Mouse (Mus musculus): ENCODE data around the gene Tmem251.

The Tmem251 gene

GRCm38 (mm10) chr12:102710851-102711375 is 32.6 kb upstream of the Tmem251 start:
- no peak for DNase-seq (ENCODE audit: low spot score in 2 of 2)

- DNase-seq (ENCODE audit: low spot score in 2 of 2), result no peak
Observed at GRCm38 (mm10) chr12:102713153-102713865, 30.3 kb upstream of the Tmem251 start.

GRCm38 (mm10) chr12:102714116-102714515 is 29.4 kb upstream of the Tmem251 start:
- no peak for DNase-seq (ENCODE audit: low spot score in 2 of 2)

GRCm38 (mm10) chr12:102714654-102715395 is 28.7 kb upstream of the Tmem251 start:
- no peak for DNase-seq (ENCODE audit: low spot score in 2 of 2)

GRCm38 (mm10) chr12:102719552-102720315 is 23.8 kb upstream of the Tmem251 start:
- peak in 1 of 2 experiments; percentile 62 for DNase-seq (ENCODE audit: low spot score in 2 of 2)

GRCm38 (mm10) chr12:102722451-102722850 is 21.1 kb upstream of the Tmem251 start:
- DNase-seq (ENCODE audit: low spot score in 2 of 2), result no peak

GRCm38 (mm10) chr12:102722966-102723365 is 20.6 kb upstream of the Tmem251 start:
- DNase-seq (ENCODE audit: low spot score in 2 of 2), result no peak

- peak; percentile 55 to 61 for DNase-seq (ENCODE audit: low spot score in 2 of 2)
Observed at GRCm38 (mm10) chr12:102723861-102724260, 19.7 kb upstream of the Tmem251 start.

GRCm38 (mm10) chr12:102725146-102725545 is 18.4 kb upstream of the Tmem251 start:
- no peak for DNase-seq (ENCODE audit: low spot score in 2 of 2)

- no peak for DNase-seq (ENCODE audit: low spot score in 2 of 2)
Observed at GRCm38 (mm10) chr12:102725761-102726175, 17.8 kb upstream of the Tmem251 start.

GRCm38 (mm10) chr12:102729855-102730797 is 13.4 kb upstream of the Tmem251 start:
- peak; percentile 63 to 67 for DNase-seq (ENCODE audit: low spot score in 2 of 2)

GRCm38 (mm10) chr12:102730798-102731619 is 12.6 kb upstream of the Tmem251 start:
- DNase-seq (ENCODE audit: low spot score in 2 of 2), result peak in 1 of 2 experiments; percentile 51

GRCm38 (mm10) chr12:102733381-102733780 is 10.2 kb upstream of the Tmem251 start:
- DNase-seq (ENCODE audit: low spot score in 2 of 2), result peak in 1 of 2 experiments; percentile 61

- DNase-seq (ENCODE audit: low spot score in 2 of 2), result no peak
Observed at GRCm38 (mm10) chr12:102739096-102739495, 4.5 kb upstream of the Tmem251 start.

GRCm38 (mm10) chr12:102740285-102740684 is 3.3 kb upstream of the Tmem251 start:
- DNase-seq (ENCODE audit: low spot score in 2 of 2), result no peak

- DNase-seq (ENCODE audit: low spot score in 2 of 2), result no peak
Observed at GRCm38 (mm10) chr12:102742056-102742455, 1.5 kb upstream of the Tmem251 start.

- DNase-seq (ENCODE audit: low spot score in 2 of 2), result no peak
Observed at GRCm38 (mm10) chr12:102743036-102743588, 450 bp upstream of the Tmem251 start.

- no peak for DNase-seq (ENCODE audit: low spot score in 2 of 2)
Observed at GRCm38 (mm10) chr12:102744839-102745238, 1.3 kb downstream of the Tmem251 start.

GRCm38 (mm10) chr12:102748256-102748655 is 4.7 kb downstream of the Tmem251 start:
- no peak for DNase-seq (ENCODE audit: low spot score in 2 of 2)

- no peak for DNase-seq (ENCODE audit: low spot score in 2 of 2)
Observed at GRCm38 (mm10) chr12:102756304-102756703, 12.7 kb downstream of the Tmem251 start.

All from right cerebral cortex, adult 2 months (tissue).